ENCODE assay signal across 23 mouse cellular contexts in the genomic region with DNA sequence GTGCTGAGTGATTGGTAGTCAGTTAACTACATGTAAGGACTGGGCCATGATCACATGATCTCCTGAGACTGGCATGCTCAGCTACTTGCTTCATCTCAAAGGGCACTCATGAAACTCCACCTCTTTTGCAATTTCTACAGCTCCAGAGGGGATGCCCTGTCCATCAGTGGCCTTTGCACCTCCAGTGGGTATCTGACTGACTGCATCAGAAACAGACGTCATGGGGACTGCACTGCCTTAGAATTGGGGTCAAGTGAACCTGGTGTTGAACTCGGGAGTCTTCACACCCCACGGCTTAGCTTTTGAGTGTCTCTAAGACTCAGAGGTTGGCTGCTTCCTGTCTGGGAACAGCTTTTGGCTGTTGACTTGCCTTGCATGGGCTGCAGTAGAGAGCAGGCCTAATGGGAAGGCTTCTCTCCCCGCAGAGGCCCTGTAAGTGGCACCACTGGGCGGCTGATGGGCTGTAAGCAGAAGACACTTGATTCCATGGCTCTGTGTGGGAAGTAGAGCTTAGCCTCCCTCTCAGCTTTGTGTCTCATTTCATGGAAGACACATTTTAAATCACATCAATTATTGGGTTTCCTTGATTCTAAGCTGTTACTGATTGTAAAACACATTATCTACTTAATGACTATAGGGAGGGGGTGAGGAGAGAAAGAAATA. TPM values are rescaled to one million over a fixed set of nuclear protein-coding genes. Genes with fewer than 3 reads are reported as not detected.
DNase-seq lines count a peak whose midpoint lies in the region; ATAC-seq and TF ChIP-seq lines count a peak whose summit lies in the region.
"Had no signal": no experiment of that assay in that cellular context is flagged by ENCODE, and none has a peak within 500 bp of the region (broad histone marks: within the 10 kb centered on the region; RNA-seq: fewer than 3 reads in every experiment).

No protein-coding gene starts in this region.

- no peak for TF ChIP-seq POLR2A in kidney, adult 2 months (IDR thresholded peaks at IDR 0.05; ENCODE audit: low read depth, low read length)

- H3K27ac ChIP-seq in hindbrain, embryonic 15.5 days (replicated peaks): peak overlapping the region; percentile 50
- H3K27ac ChIP-seq in hindbrain, embryonic 11.5 days (ENCODE audit: low read depth, low read length): no peak overlapping the region
- H3K27ac ChIP-seq in kidney, postnatal 0 days: no peak overlapping the region
- no peak overlapping the region for H3K27ac ChIP-seq in kidney, adult 2 months (ENCODE audit: insufficient read depth, low read depth, low read length)
- no peak overlapping the region; the same call in 1 of the 2 replicates for H3K27ac ChIP-seq in hindbrain, embryonic 16.5 days (ENCODE audit: low read depth, low read length)
- H3K27ac ChIP-seq in neural tube, embryonic 14.5 days (ENCODE audit: low read depth, low read length): no peak overlapping the region; the same call in 1 of the 2 replicates
- H3K27ac ChIP-seq: forebrain, embryonic 12.5 days; liver, embryonic 13.5 days; macrophage had no signal

- H3K9ac ChIP-seq in hindbrain, embryonic 15.5 days: no peak overlapping the region
- H3K9ac ChIP-seq in hindbrain, embryonic 11.5 days (ENCODE audit: low read depth, low read length): no peak overlapping the region
- H3K9ac ChIP-seq in kidney, postnatal 0 days (ENCODE audit: low read depth, low read length): no peak overlapping the region
- no peak overlapping the region for H3K9ac ChIP-seq in hindbrain, embryonic 16.5 days (ENCODE audit: low read depth, low read length)
- no peak overlapping the region for H3K9ac ChIP-seq in neural tube, embryonic 14.5 days (replicated peaks; ENCODE audit: low read depth, low read length)
- H3K9ac ChIP-seq: forebrain, embryonic 12.5 days; liver, embryonic 13.5 days had no signal

- ATAC-seq in hindbrain, embryonic 15.5 days (ENCODE audit: low FRiP score, low read depth): no peak
- ATAC-seq in hindbrain, embryonic 11.5 days (ENCODE audit: low FRiP score): no peak
- peak; percentile 80 for ATAC-seq in kidney, postnatal 0 days (replicated peaks; ENCODE audit: low FRiP score, low read depth)
- peak; percentile 59 for ATAC-seq in hindbrain, embryonic 16.5 days
- ATAC-seq in neural tube, embryonic 14.5 days (ENCODE audit: low read depth): peak; percentile 60
- ATAC-seq: CD4-positive, CD25-positive, alpha-beta regulatory T cell, adult 4 months; intestine, postnatal 0 days had no signal

- peaks cover 8% of the 10 kb centered on the region; the same call in 1 of the 2 replicates for H3K4me1 ChIP-seq in hindbrain, embryonic 15.5 days (replicated peaks)
- no peaks in the 10 kb centered on the region for H3K4me1 ChIP-seq in hindbrain, embryonic 11.5 days (replicated peaks; ENCODE audit: control insufficient read depth, insufficient read depth, low read length)
- H3K4me1 ChIP-seq in kidney, postnatal 0 days (replicated peaks; ENCODE audit: insufficient read depth, low read length): no peaks in the 10 kb centered on the region
- no peaks in the 10 kb centered on the region for H3K4me1 ChIP-seq in kidney, adult 2 months (ENCODE audit: control insufficient read depth, insufficient read depth, low read length)
- H3K4me1 ChIP-seq in hindbrain, embryonic 16.5 days (ENCODE audit: control insufficient read depth, insufficient read depth, low read depth, low read length): no peaks in the 10 kb centered on the region
- H3K4me1 ChIP-seq in neural tube, embryonic 14.5 days (ENCODE audit: control insufficient read depth, insufficient read depth, low read length): 0 out of 2 replicates have a peak, but pooled peaks cover 4% of the 10 kb centered on the region
- H3K4me1 ChIP-seq: liver, embryonic 13.5 days had no signal

- DNase-seq in hindbrain, embryonic 11.5 days (ENCODE audit: low spot score): no peak
- DNase-seq in kidney, postnatal 0 days (ENCODE audit: low spot score): peak; percentile 83
- no peak for DNase-seq in kidney, adult 2 months
- no peak for DNase-seq in gastrocnemius, adult 8-10 months (ENCODE audit: low spot score in 2 of 2)
- DNase-seq: adrenal gland, postnatal 14 days; cerebellum, adult 11-12 months; cerebellum, postnatal 10 days; gastrocnemius, postnatal 14 days; layer of hippocampus, postnatal 36 days; left cerebral cortex, postnatal 4 days; liver, embryonic 13.5 days; lung, adult 2 months; lung, postnatal 10 days; retina, postnatal 1 day; right cerebral cortex, postnatal 14 days had no signal

- no peak overlapping the region for H3K4me2 ChIP-seq in hindbrain, embryonic 15.5 days
- H3K4me2 ChIP-seq in hindbrain, embryonic 11.5 days (replicated peaks; ENCODE audit: low read depth, low read length): no peak overlapping the region
- no peak overlapping the region for H3K4me2 ChIP-seq in kidney, postnatal 0 days (ENCODE audit: low read length)
- no peak overlapping the region for H3K4me2 ChIP-seq in hindbrain, embryonic 16.5 days (ENCODE audit: low read length)
- H3K4me2 ChIP-seq in neural tube, embryonic 14.5 days (ENCODE audit: low read depth, low read length): no peak overlapping the region
- H3K4me2 ChIP-seq: forebrain, embryonic 12.5 days; liver, embryonic 13.5 days had no signal

- WGBS in hindbrain, embryonic 15.5 days: 82% methylated on average over 5 of the region's 5 CpGs
- 74% methylated on average over 5 of the region's 5 CpGs for WGBS in hindbrain, embryonic 11.5 days
- 42% methylated on average over 5 of the region's 5 CpGs for WGBS in kidney, postnatal 0 days
- WGBS in kidney, adult 2 months: 45% methylated on average over 5 of the region's 5 CpGs
- WGBS in hindbrain, embryonic 16.5 days: 81% methylated on average over 5 of the region's 5 CpGs
- 77% methylated on average over 5 of the region's 5 CpGs for WGBS in neural tube, embryonic 14.5 days

- H3K4me3 ChIP-seq in hindbrain, embryonic 15.5 days: no peak overlapping the region
- no peak overlapping the region for H3K4me3 ChIP-seq in hindbrain, embryonic 11.5 days (ENCODE audit: low read depth, low read length)
- H3K4me3 ChIP-seq in kidney, postnatal 0 days (replicated peaks; ENCODE audit: low read depth, low read length): no peak overlapping the region
- H3K4me3 ChIP-seq in kidney, adult 2 months (ENCODE audit: insufficient read depth, low read depth, low read length): no peak overlapping the region
- H3K4me3 ChIP-seq in hindbrain, embryonic 16.5 days (ENCODE audit: low read length): no peak overlapping the region
- no peak overlapping the region for H3K4me3 ChIP-seq in neural tube, embryonic 14.5 days (ENCODE audit: low read depth, low read length)
- H3K4me3 ChIP-seq: erythroblast, embryonic 14.5 days; forebrain, embryonic 12.5 days; liver, embryonic 13.5 days had no signal

- no peaks in the 10 kb centered on the region for H3K36me3 ChIP-seq in hindbrain, embryonic 15.5 days
- no peaks in the 10 kb centered on the region for H3K36me3 ChIP-seq in hindbrain, embryonic 11.5 days (ENCODE audit: control insufficient read depth, insufficient read depth, low read length)
- H3K36me3 ChIP-seq in kidney, postnatal 0 days (ENCODE audit: insufficient read depth, low read length): no peaks in the 10 kb centered on the region
- H3K36me3 ChIP-seq in kidney, adult 2 months (ENCODE audit: control insufficient read depth, insufficient read depth, low read length): no peaks in the 10 kb centered on the region
- H3K36me3 ChIP-seq in hindbrain, embryonic 16.5 days (ENCODE audit: control insufficient read depth, insufficient read depth, low read length): no peaks in the 10 kb centered on the region
- H3K36me3 ChIP-seq in neural tube, embryonic 14.5 days (ENCODE audit: control insufficient read depth, insufficient read depth, low read length): no peaks in the 10 kb centered on the region
- H3K36me3 ChIP-seq: forebrain, embryonic 12.5 days; liver, embryonic 13.5 days had no signal

- TF ChIP-seq CTCF in kidney, postnatal 0 days (IDR thresholded peaks at IDR 0.05; ENCODE audit: low read depth): no peak
- TF ChIP-seq CTCF in kidney, adult 2 months (conservative IDR thresholded peaks at IDR 0.05; ENCODE audit: insufficient read depth, insufficient read length, low read depth, low read length): no peak

- no peaks in the 10 kb centered on the region for H3K27me3 ChIP-seq in hindbrain, embryonic 15.5 days
- H3K27me3 ChIP-seq in hindbrain, embryonic 11.5 days (ENCODE audit: control insufficient read depth, insufficient read depth, low read length): no peaks in the 10 kb centered on the region
- H3K27me3 ChIP-seq in kidney, postnatal 0 days (ENCODE audit: insufficient read depth, low read length): no peaks in the 10 kb centered on the region
- no peaks in the 10 kb centered on the region for H3K27me3 ChIP-seq in kidney, adult 2 months (replicated peaks; ENCODE audit: control insufficient read depth, insufficient read depth, low read length)
- H3K27me3 ChIP-seq in hindbrain, embryonic 16.5 days (replicated peaks; ENCODE audit: control insufficient read depth, insufficient read depth, low read length): no peaks in the 10 kb centered on the region
- H3K27me3 ChIP-seq in neural tube, embryonic 14.5 days (ENCODE audit: control insufficient read depth, insufficient read depth, low read length): no peaks in the 10 kb centered on the region
- H3K27me3 ChIP-seq: forebrain, embryonic 12.5 days; liver, embryonic 13.5 days had no signal

- no peaks in the 10 kb centered on the region for H3K9me3 ChIP-seq in hindbrain, embryonic 15.5 days
- H3K9me3 ChIP-seq in hindbrain, embryonic 11.5 days (ENCODE audit: control insufficient read depth, low read length): no peaks in the 10 kb centered on the region
- no peaks in the 10 kb centered on the region for H3K9me3 ChIP-seq in kidney, postnatal 0 days (replicated peaks; ENCODE audit: low read length)
- H3K9me3 ChIP-seq in hindbrain, embryonic 16.5 days (ENCODE audit: control insufficient read depth, low read length): no peaks in the 10 kb centered on the region
- no peaks in the 10 kb centered on the region for H3K9me3 ChIP-seq in neural tube, embryonic 14.5 days (ENCODE audit: control insufficient read depth, low read length)
- H3K9me3 ChIP-seq: forebrain, embryonic 12.5 days; liver, embryonic 13.5 days had no signal

RNA-seq across cellular contexts. Expression of a gene that starts 58.6 kb away (rescaled TPM):
- 9.7 and 10.0 TPM in 2 replicates for polyA plus RNA-seq in hindbrain, embryonic 15.5 days (2015; fragmentation: Nextera tagmentation; extraction: Ambion mirVana)
- polyA plus RNA-seq in hindbrain, embryonic 11.5 days (2014; fragmentation: Nextera tagmentation; extraction: Ambion mirVana): 14.7 and 15.6 TPM in 2 replicates
- polyA plus RNA-seq in kidney, postnatal 0 days (2015; fragmentation: Nextera tagmentation; extraction: Ambion mirVana): 14.6 and 15.5 TPM in 2 replicates
- polyA plus RNA-seq in kidney, adult 2 months (2012; rRNA removed): 10.8 and 13.6 TPM in 2 replicates
- 11.0 TPM in 2 replicates for polyA plus RNA-seq in hindbrain, embryonic 16.5 days (2015; fragmentation: Nextera tagmentation; extraction: Ambion mirVana)
- 10.2 and 12.2 TPM in 2 replicates for polyA plus RNA-seq in neural tube, embryonic 14.5 days (2014; fragmentation: Nextera tagmentation; extraction: Ambion mirVana)
- total RNA-seq in gastrocnemius, adult 8-10 months (2022): 10 to 100 TPM; 11.9 to 14.9 (median 12.8) TPM

RNA-seq across cellular contexts. Expression of a gene that starts 58.7 kb away (rescaled TPM):
- 473 and 479 TPM in 2 replicates for polyA plus RNA-seq in hindbrain, embryonic 15.5 days (2015; fragmentation: Nextera tagmentation; extraction: Ambion mirVana)
- 721 and 746 TPM in 2 replicates for polyA plus RNA-seq in hindbrain, embryonic 11.5 days (2014; fragmentation: Nextera tagmentation; extraction: Ambion mirVana)
- polyA plus RNA-seq in kidney, postnatal 0 days (2015; fragmentation: Nextera tagmentation; extraction: Ambion mirVana): 429 and 450 TPM in 2 replicates
- polyA plus RNA-seq in kidney, adult 2 months (2012; rRNA removed): 87.3 and 102 TPM in 2 replicates
- polyA plus RNA-seq in hindbrain, embryonic 16.5 days (2015; fragmentation: Nextera tagmentation; extraction: Ambion mirVana): 484 and 486 TPM in 2 replicates
- polyA plus RNA-seq in neural tube, embryonic 14.5 days (2014; fragmentation: Nextera tagmentation; extraction: Ambion mirVana): 498 and 536 TPM in 2 replicates
- 100 to 1,000 TPM; 110 to 120 (median 115) TPM for total RNA-seq in gastrocnemius, adult 8-10 months (2022)

Comparison
In these comparisons a context has a peak if more than half of its experiments do, and no peak if none do; other contexts are left out.
1. ATAC-seq: peak in kidney, postnatal 0 days (single experiment), hindbrain, embryonic 16.5 days (single experiment) and neural tube, embryonic 14.5 days (single experiment); none in hindbrain, embryonic 15.5 days (single experiment) and hindbrain, embryonic 11.5 days (single experiment).